Mouse (Mus musculus) CD4-positive, CD25-positive, alpha-beta regulatory T cell, adult 4 months (primary cell): ENCODE data around the gene Kcnj5. TPM values are rescaled to one million over a fixed set of nuclear protein-coding genes. Genes with fewer than 3 reads are reported as not detected.

Experiments used
- ATAC-seq: one replicate; pipeline ENCODE4 v1.8.0; 2017
- polyA plus RNA-seq, 2 experiments: library from polyadenylated mRNA; unstranded; fragments of 100-300 nt; shearing (Covaris generic); gene quantifications; one replicate each; pipeline ENCODE4 v1.2.1; 2017

Gene Kcnj5
- polyA plus RNA-seq, 2 experiments from 2014 or later: not detected

DNA sequence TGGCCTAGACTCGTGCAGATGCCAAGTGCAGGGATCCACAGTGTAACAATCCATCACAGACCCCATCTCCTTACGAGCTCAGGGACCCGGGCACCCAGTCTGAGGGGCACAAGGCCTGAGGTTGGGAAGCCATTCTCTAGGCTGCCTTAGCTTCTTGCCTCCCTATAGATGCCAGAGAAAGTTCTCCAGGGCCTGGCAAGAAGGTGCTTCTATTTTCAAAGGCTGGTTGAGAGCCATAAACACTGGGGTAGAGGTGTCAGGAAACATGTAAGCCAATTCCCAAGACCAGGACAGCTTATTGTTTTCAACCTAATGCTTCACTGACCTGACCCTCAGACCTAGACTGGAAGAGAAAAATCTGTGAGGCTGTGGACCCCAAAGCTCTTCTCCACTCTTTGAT, 28.2 kb downstream of the Kcnj5 start:
- no peak for ATAC-seq

DNA sequence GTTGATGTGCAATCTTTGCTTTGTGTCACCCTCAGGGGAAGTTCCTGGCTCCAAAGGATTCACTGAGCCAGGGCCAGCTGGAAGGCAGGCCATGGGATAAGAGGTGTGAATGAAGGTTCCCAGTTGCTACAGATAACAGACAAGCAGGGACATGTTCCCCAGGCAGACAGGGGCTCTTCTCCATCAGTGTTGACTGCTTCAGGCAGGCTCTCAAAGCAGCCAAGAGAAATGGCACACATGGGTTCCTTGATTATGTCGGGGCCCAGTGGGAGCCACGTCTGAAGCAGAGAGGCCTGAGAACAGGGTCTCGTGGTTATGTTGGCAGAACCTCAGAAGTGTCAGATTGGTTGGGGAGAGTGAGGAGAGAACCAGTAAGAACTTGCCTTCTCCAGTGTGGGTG, 30.1 kb downstream of the Kcnj5 start:
- no peak for ATAC-seq

DNA sequence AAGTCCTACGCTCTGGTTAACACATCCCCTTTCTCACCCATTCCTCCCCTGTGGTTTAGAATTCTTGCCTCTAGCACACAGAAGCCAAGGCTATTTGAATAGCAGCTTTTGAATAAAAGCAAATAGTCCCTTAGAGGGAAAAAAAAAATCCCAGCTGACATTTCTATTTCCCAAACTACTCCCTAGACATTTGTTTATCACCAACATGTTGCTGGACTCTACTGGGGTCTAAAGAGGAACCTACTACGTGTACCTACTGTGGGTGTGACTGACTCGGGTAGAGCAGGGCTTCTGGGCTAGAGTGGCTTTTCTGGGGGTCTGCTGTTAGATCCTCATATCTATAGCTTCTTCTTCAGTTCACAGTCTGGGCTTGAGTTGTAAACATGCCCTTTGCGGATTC, 31.9 kb downstream of the Kcnj5 start:
- no peak for ATAC-seq

GRCm38 (mm10) chr9:32311786-32312185, 32.4 kb downstream of the Kcnj5 start:
- ATAC-seq: no peak

DNA sequence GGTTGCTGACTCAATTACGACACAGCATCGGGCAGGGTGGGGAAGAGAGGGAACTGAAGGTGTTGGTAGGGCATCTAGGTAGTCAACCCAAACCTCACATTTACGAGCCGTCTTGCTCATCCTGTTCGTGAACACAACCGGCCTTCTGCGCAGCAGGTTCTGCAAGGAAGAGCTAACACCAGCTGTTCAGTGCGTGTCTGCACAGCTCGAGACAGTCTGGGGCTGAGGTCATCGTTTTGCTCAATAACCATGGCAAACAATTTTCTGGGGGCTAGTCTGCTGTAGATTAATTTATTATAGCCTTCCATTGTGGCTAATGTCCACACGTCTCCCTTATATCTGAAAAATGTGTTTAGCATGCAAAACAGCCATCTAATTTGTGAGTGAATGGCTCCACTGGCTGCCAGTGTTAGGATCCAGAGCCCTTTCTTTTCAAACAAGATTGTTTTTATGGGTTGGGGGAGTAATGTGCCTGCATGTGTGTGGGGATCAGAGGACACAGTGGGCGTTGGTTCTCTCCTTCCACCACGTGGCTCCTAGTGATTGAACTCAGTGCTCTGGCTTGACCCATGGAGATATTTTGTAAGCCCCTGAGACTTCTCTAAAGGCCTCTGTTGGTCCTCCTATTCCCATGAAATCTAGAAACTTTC, 41.5 kb downstream of the Kcnj5 start:
- no peak for ATAC-seq

GRCm38 (mm10) chr9:32295061-32295800, 48.9 kb downstream of the Kcnj5 start:
- ATAC-seq: no peak

GRCm38 (mm10) chr9:32292686-32293085, 51.5 kb downstream of the Kcnj5 start:
- no peak for ATAC-seq

- ATAC-seq: no peak
Measured at GRCm38 (mm10) chr9:32291618-32292017, 52.5 kb downstream of the Kcnj5 start.

- no peak for ATAC-seq
Measured at GRCm38 (mm10) chr9:32283591-32283990, 60.6 kb downstream of the Kcnj5 start.

GRCm38 (mm10) chr9:32280456-32280855, 63.7 kb downstream of the Kcnj5 start:
- no peak for ATAC-seq

DNA sequence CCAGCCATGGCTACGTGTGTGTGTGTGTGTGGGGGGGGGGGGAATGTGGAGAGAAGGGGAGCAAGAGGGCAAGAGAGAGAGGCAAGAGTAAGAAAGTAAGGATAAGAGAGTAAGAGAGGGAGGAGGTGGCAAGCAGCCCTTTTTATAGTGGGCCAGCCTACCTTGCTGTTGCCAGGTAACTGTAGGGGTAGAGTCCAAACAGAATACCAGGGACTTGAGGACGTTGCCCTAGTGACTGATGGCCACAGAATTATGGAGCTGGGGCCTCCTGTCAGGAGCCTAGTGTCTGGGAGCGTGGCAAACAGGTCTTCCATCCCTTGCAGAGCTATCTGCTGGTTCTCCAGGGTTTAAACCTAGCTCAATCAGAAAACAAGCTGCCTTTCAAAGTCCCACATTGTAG, 64.4 kb downstream of the Kcnj5 start:
- no peak for ATAC-seq

- ATAC-seq: no peak
Measured at GRCm38 (mm10) chr9:32278052-32278451, 66.1 kb downstream of the Kcnj5 start.

- ATAC-seq: no peak
Measured at GRCm38 (mm10) chr9:32271896-32272444, 72.2 kb downstream of the Kcnj5 start.

Other genes with a start within 250 kb of the Kcnj5 start
- not detected for gene Arhgap32, start 228.2 kb downstream of the Kcnj5 start, polyA plus RNA-seq
- not detected for gene Kcnj1, start 28.1 kb upstream of the Kcnj5 start, polyA plus RNA-seq
- 100 to 1,000 TPM; 105 to 118 TPM for gene Fli1, start 198.5 kb upstream of the Kcnj5 start, polyA plus RNA-seq